Mouse (Mus musculus) myocyte (in vitro differentiated cells): ENCODE measurements around the gene Shroom3. TPM values are rescaled to one million over a fixed set of nuclear protein-coding genes. Genes with fewer than 3 reads are reported as not detected.

Source experiments
- H3K27me3 ChIP-seq: one replicate; pipeline ENCODE4 v1.6.1; 2011; ENCODE audit not compliant: control insufficient read depth, insufficient read depth, insufficient read length
- H3K36me3 ChIP-seq: one replicate; pipeline ENCODE4 v1.6.1; 2011; ENCODE audit not compliant: control insufficient read depth, insufficient read depth
- H3K4me2 ChIP-seq: one replicate; pipeline ENCODE4 v1.6.1; 2011; ENCODE audit warnings: low read depth, control low read depth
- H3K4me3 ChIP-seq: one replicate; pipeline ENCODE4 v1.5.1; 2011; ENCODE audit warnings: mild to moderate bottlenecking, control low read depth, moderate library complexity
- H3K79me2 ChIP-seq: one replicate; pipeline ENCODE4 v1.6.1; 2011; ENCODE audit not compliant: control insufficient read depth, insufficient read depth
- H3ac ChIP-seq: one replicate; pipeline ENCODE4 v1.6.1; 2011; ENCODE audit not compliant: control insufficient read depth, insufficient read length
- CEBPB ChIP-seq: IDR thresholded peaks from 2 replicates; pipeline ENCODE4 v1.6.1; 2011; ENCODE audit warnings: mild to moderate bottlenecking, moderate library complexity; ENCODE audit not compliant: poor library complexity, insufficient read depth, severe bottlenecking
- E2F4 ChIP-seq: IDR thresholded peaks from one replicate; pipeline ENCODE4 v1.6.1; 2011; ENCODE audit warnings: mild to moderate bottlenecking, control low read depth, moderate library complexity; ENCODE audit not compliant: insufficient read depth
- MAX ChIP-seq: IDR thresholded peaks from one replicate; pipeline ENCODE4 v1.6.1; 2011; ENCODE audit warnings: low read depth, mild to moderate bottlenecking, control low read depth
- MYOD1 ChIP-seq, 3 experiments: IDR thresholded peaks; one replicate each; pipeline ENCODE4 v1.6.1; 2011; ENCODE audit warnings: control low read depth in 2 of 3, low read depth in 2 of 3, mild to moderate bottlenecking in 2 of 3, moderate library complexity in 1 of 3; ENCODE audit not compliant: insufficient read length in 2 of 3, control insufficient read depth in 1 of 3
- MYOG ChIP-seq, 3 experiments: IDR thresholded peaks; one replicate each; pipeline ENCODE4 v1.6.1; 2011; ENCODE audit warnings: control low read depth in 2 of 3, low read depth in 2 of 3, mild to moderate bottlenecking in 2 of 3; ENCODE audit not compliant: insufficient read length in 2 of 3, control insufficient read depth in 1 of 3, insufficient read depth in 1 of 3
- POLR2A ChIP-seq: IDR thresholded peaks from one replicate; pipeline ENCODE4 v1.6.1; 2011; ENCODE audit warnings: low read depth, mild to moderate bottlenecking, control low read depth, moderate library complexity; ENCODE audit not compliant: insufficient read length
- POLR2AphosphoS2 ChIP-seq: IDR thresholded peaks from one replicate; pipeline ENCODE4 v1.6.1; 2011; ENCODE audit warnings: low read depth, control low read depth; ENCODE audit not compliant: insufficient read length
- REST ChIP-seq: IDR thresholded peaks from one replicate; pipeline ENCODE4 v1.6.1; 2011; ENCODE audit warnings: mild to moderate bottlenecking, control low read depth, moderate library complexity; ENCODE audit not compliant: insufficient read depth, insufficient read length
- SRF ChIP-seq: IDR thresholded peaks from one replicate; pipeline ENCODE4 v1.6.1; 2011; ENCODE audit warnings: low read depth; ENCODE audit not compliant: control insufficient read depth, insufficient read length
- TCF12 ChIP-seq: IDR thresholded peaks from one replicate; pipeline ENCODE4 v1.6.1; 2011; ENCODE audit warnings: mild to moderate bottlenecking, control low read depth; ENCODE audit not compliant: poor library complexity, insufficient read depth, severe bottlenecking
- TCF3 ChIP-seq: IDR thresholded peaks from one replicate; pipeline ENCODE4 v1.6.1; 2011; ENCODE audit warnings: low read depth, control low read depth; ENCODE audit not compliant: insufficient read length
- USF1 ChIP-seq: IDR thresholded peaks from one replicate; pipeline ENCODE4 v1.6.1; 2011; ENCODE audit warnings: low read depth, mild to moderate bottlenecking, control low read depth, moderate library complexity
- polyA plus RNA-seq: library from polyadenylated mRNA; unstranded; fragments of >200 nt; fragmentation: generic; extraction: Trizol; gene quantifications from one replicate; pipeline ENCODE4 v1.2.1, GENCODE M21; 2012; ENCODE audit warnings: missing spikeins

Shroom3 gene
- polyA plus RNA-seq, 1 experiment, result 7.1 TPM

DNA sequence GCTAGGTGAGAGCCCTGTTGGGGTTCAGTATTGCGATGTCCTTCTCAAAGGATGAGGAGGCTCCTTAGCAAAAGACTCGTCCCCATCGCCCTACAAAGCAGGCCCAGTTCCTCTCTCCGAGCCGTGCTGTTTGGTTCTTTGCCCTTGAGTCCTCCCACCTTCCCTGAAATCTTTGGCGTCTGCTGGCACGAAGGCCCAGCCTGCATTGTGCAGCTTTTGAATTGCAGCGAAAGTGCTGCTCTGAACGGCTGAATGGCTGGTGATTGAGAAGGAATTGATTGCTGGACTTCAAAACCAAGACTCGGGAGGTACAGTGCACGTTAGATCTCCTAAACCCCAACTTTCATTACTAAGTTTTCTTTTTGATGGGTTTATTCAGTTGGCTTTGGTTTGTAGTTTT, 32.1 kb downstream of the Shroom3 start:
- H3K36me3 ChIP-seq, result no peaks in the 10 kb centered on the region
- no peak overlapping the region for H3K4me2 ChIP-seq
- TF ChIP-seq MYOG (IDR thresholded peaks at IDR 0.05; ENCODE audit: control insufficient read depth in 1 of 3, insufficient read depth in 1 of 3, insufficient read length in 2 of 3, low read depth in 2 of 3), result no peak
- no peak for TF ChIP-seq E2F4
- TF ChIP-seq SRF, result no peak
- TF ChIP-seq MYOD1 (IDR thresholded peaks at IDR 0.05; ENCODE audit: control insufficient read depth in 1 of 3, insufficient read length in 2 of 3, low read depth in 2 of 3), result no peak
- TF ChIP-seq TCF12, result no peak
- no peak for TF ChIP-seq POLR2AphosphoS2
- H3K79me2 ChIP-seq, result no peaks in the 10 kb centered on the region
- H3K27me3 ChIP-seq, result no peaks in the 10 kb centered on the region
- no peak overlapping the region for H3ac ChIP-seq
- no peak overlapping the region for H3K4me3 ChIP-seq

DNA sequence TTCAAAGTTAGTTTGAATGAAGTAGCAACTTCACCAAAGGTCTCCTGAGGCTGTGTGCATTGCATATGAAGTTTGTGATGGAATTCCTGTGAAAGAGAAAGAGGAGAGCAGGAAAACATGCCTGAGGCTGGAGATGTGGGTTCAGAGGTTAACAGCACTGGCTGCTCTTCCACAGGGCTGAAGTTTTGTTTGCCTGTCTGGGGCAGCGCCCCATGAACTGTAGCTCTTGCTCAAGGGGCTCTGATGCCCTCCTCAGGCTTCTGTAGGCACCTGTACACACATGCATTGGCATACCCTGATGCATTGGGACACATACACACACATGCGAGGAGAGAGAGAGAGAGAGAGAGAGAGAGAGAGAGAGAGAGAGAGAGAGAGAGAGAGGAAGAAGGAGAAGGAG, 32.7 kb downstream of the Shroom3 start:
- no peaks in the 10 kb centered on the region for H3K79me2 ChIP-seq
- no peak overlapping the region for H3ac ChIP-seq
- no peaks in the 10 kb centered on the region for H3K36me3 ChIP-seq
- H3K27me3 ChIP-seq, result no peaks in the 10 kb centered on the region
- no peak overlapping the region for H3K4me2 ChIP-seq
- no peak overlapping the region for H3K4me3 ChIP-seq
- no peak for TF ChIP-seq REST

DNA sequence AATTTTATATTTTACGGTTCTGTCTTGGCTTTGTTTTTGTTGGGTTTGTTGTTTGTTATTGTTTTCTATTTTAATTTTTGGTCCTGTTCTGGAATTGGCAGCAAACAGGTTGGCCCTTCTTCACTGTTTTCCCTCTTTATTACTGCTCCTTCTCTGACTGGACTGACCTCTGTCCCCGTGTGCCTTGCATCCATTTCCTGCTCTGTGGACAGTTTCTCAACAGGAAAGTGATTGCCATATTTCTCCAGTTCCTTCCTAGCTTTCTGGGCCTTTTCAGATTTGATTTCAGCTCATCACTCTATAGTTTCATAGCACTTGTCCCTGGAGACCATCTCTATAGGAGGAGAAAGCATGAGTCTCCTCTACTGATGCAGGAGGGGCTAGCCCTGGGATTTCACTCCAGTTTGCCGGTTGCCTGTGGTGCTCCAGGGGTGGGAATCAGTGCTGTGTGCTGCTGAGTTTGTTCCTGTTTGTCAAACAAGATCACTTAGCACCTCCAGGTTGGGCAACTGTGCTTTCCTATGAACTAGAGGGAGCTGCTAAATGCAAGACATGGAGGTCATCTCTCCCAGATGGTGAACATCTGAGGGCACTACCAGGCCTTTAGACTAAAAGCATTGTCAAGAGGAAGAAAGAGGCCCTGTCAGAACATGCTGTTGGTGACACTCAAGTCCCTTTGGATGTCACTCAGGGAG, 34.6 kb downstream of the Shroom3 start:
- Histone ChIP-seq H3K4me2 (no peak overlapping the region), H3K4me3 (no peak overlapping the region), H3K27me3 (no peaks in the 10 kb centered on the region), H3K36me3 (no peaks in the 10 kb centered on the region), H3K79me2 (no peaks in the 10 kb centered on the region), H3ac (no peak overlapping the region)
- no peak for TF ChIP-seq SRF
- TF ChIP-seq TCF3, result no peak
- no peak for TF ChIP-seq MYOD1 (IDR thresholded peaks at IDR 0.05; ENCODE audit: control insufficient read depth in 1 of 3, insufficient read length in 2 of 3, low read depth in 2 of 3)
- no peak for TF ChIP-seq POLR2AphosphoS2
- TF ChIP-seq USF1, result no peak
- TF ChIP-seq REST, result no peak
- TF ChIP-seq MYOG (IDR thresholded peaks at IDR 0.05; ENCODE audit: control insufficient read depth in 1 of 3, insufficient read depth in 1 of 3, insufficient read length in 2 of 3, low read depth in 2 of 3), result no peak
- no peak for TF ChIP-seq MAX
- TF ChIP-seq TCF12, result no peak
- TF ChIP-seq POLR2A, result no peak
- TF ChIP-seq CEBPB, result no peak
- no peak for TF ChIP-seq E2F4

DNA sequence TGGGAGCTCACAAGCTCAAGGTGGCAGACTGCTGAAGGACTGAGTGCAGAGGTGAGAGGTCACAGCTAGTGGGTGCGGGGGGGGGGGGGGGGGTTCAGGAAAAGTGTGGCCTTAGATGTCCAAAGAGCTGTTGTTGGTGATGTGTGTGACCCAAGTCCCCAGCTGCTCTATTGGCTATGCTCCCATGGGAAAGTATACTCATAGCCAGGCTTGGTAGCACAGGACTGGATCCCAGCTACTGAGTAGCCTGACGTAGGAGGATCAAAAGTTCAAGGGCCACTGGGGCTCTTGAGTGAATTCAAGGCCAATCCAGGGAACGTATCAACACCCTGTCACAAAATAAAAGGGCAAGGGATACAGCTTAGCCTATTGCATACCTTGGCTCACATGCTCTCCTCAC, 35.6 kb downstream of the Shroom3 start:
- Histone ChIP-seq H3K79me2 (no peaks in the 10 kb centered on the region), H3K4me3 (no peak overlapping the region), H3K4me2 (no peak overlapping the region), H3K27me3 (no peaks in the 10 kb centered on the region), H3ac (no peak overlapping the region), H3K36me3 (no peaks in the 10 kb centered on the region)
- TF ChIP-seq TCF12 (no peak), POLR2A (no peak), SRF (no peak), CEBPB (no peak), TCF3 (no peak), MYOD1 (IDR thresholded peaks at IDR 0.05; ENCODE audit: control insufficient read depth in 1 of 3, insufficient read length in 2 of 3, low read depth in 2 of 3) (no peak), REST (no peak)

DNA sequence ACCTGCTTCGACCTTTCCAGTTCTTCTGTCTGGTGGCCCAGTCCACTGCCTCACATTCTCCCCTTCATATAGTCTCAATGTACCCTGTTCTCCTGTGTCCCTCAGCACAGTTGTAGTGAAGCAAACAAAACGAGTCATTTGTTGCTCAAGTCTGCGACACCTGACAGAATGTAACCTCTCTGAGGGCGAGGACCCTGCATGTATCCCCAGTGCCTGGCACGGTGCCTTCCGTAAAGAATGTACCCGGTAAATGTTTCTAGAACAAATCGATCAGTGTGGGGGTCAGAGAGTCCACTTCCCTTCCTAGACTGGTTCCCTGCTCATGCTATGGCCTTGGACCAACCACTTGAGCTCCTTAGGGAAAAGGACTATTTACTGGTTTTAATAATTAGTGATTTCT, 38.4 kb downstream of the Shroom3 start:
- no peaks in the 10 kb centered on the region for H3K79me2 ChIP-seq
- no peak overlapping the region for H3K4me2 ChIP-seq
- H3K27me3 ChIP-seq, result no peaks in the 10 kb centered on the region
- no peak overlapping the region for H3ac ChIP-seq
- no peaks in the 10 kb centered on the region for H3K36me3 ChIP-seq
- H3K4me3 ChIP-seq, result no peak overlapping the region
- TF ChIP-seq USF1, result no peak
- no peak for TF ChIP-seq REST
- no peak for TF ChIP-seq TCF12
- no peak for TF ChIP-seq TCF3
- TF ChIP-seq SRF, result no peak
- no peak for TF ChIP-seq CEBPB
- no peak for TF ChIP-seq MYOG (IDR thresholded peaks at IDR 0.05; ENCODE audit: control insufficient read depth in 1 of 3, insufficient read depth in 1 of 3, insufficient read length in 2 of 3, low read depth in 2 of 3)
- TF ChIP-seq E2F4, result no peak
- no peak for TF ChIP-seq POLR2AphosphoS2
- TF ChIP-seq MYOD1 (IDR thresholded peaks at IDR 0.05; ENCODE audit: control insufficient read depth in 1 of 3, insufficient read length in 2 of 3, low read depth in 2 of 3), result no peak
- TF ChIP-seq POLR2A, result no peak
- TF ChIP-seq MAX, result no peak

DNA sequence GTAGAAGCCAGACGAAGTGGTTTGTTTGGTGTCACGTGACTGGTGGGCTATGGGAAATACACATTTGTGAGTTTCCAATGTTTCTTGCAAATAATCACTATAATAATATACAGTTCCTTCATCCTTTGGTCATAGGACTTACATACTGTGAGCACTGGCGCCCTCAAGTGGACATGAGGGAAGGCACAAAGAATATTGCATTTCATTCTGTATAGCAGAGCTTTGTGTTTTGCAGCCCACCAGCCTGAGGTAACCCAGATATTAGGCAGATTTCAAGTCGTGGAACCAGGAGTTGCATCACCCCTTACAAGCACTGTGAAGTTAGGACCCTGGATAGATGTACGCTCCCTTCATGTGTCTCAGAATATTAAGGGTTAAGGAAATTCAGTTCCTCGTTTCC, 42.7 kb downstream of the Shroom3 start:
- Histone ChIP-seq H3K4me2 (no peak overlapping the region), H3K4me3 (no peak overlapping the region), H3ac (no peak overlapping the region), H3K36me3 (no peaks in the 10 kb centered on the region), H3K79me2 (no peaks in the 10 kb centered on the region), H3K27me3 (no peaks in the 10 kb centered on the region)
- no peak for TF ChIP-seq TCF12
- no peak for TF ChIP-seq E2F4
- no peak for TF ChIP-seq USF1
- TF ChIP-seq POLR2A, result no peak
- TF ChIP-seq MAX, result no peak
- TF ChIP-seq TCF3, result no peak
- TF ChIP-seq MYOG (IDR thresholded peaks at IDR 0.05; ENCODE audit: control insufficient read depth in 1 of 3, insufficient read depth in 1 of 3, insufficient read length in 2 of 3, low read depth in 2 of 3), result no peak
- TF ChIP-seq SRF, result no peak
- no peak for TF ChIP-seq POLR2AphosphoS2
- no peak for TF ChIP-seq REST
